Mouse (Mus musculus) forebrain, embryonic 15.5 days (tissue): ENCODE results near the gene Arhgap8. TPM values are rescaled to one million over a fixed set of nuclear protein-coding genes. Genes with fewer than 3 reads are reported as not detected.
"Not testable (repeated sequence)": the region's sequence is repeated elsewhere in the genome, so short reads cannot be mapped to it uniquely, and the experiment has no call there.

Experiments
- ATAC-seq: fragments of 200-750 bp; cut with Nextera tagmentation; replicated peaks from 2 replicates; pipeline ENCODE4 v1.8.0; 2017; ENCODE audit warnings: mild to moderate bottlenecking, moderate TSS enrichment, moderate library complexity
- H3K27ac ChIP-seq: fragments of 300-500 bp; sonication (generic); replicated peaks from 2 replicates; pipeline ENCODE4 v1.5.1; 2015; ENCODE audit warnings: mild to moderate bottlenecking, inconsistent platforms
- H3K27me3 ChIP-seq: fragments of 300-500 bp; sonication (generic); 2 replicates; pipeline ENCODE4 v1.6.1; 2015; ENCODE audit warnings: inconsistent platforms
- H3K36me3 ChIP-seq: fragments of 300-500 bp; sonication (generic); 2 replicates; pipeline ENCODE4 v1.6.1; 2015; ENCODE audit warnings: mild to moderate bottlenecking, inconsistent platforms
- H3K4me1 ChIP-seq: fragments of 300-500 bp; sonication (generic); 2 replicates; pipeline ENCODE4 v1.6.1; 2015; ENCODE audit warnings: inconsistent platforms
- H3K4me2 ChIP-seq: fragments of 300-500 bp; sonication (generic); replicated peaks from 2 replicates; pipeline ENCODE4 v1.6.1; 2015; ENCODE audit warnings: mild to moderate bottlenecking, inconsistent platforms
- H3K4me3 ChIP-seq: fragments of 300-500 bp; sonication (generic); 2 replicates; pipeline ENCODE4 v1.5.1; 2015; ENCODE audit warnings: mild to moderate bottlenecking, inconsistent platforms
- H3K9ac ChIP-seq: fragments of 300-500 bp; sonication (generic); replicated peaks from 2 replicates; pipeline ENCODE4 v1.6.1; 2015; ENCODE audit warnings: mild to moderate bottlenecking, inconsistent platforms
- H3K9me3 ChIP-seq: fragments of 300-500 bp; sonication (generic); 2 replicates; pipeline ENCODE4 v1.6.1; 2016; ENCODE audit warnings: inconsistent platforms
- WGBS: fragments of 180-500 bp; shearing (Covaris S2); methylation state at CpG from one replicate; pipeline ENCODE4 v1.1.7; 2015; ENCODE audit warnings: mixed read lengths; 5-methylcytosine and 5-hydroxymethylcytosine counted together
- polyA plus RNA-seq: library from polyadenylated mRNA; unstranded; fragments of >200 nt; fragmentation: Nextera tagmentation; extraction: Ambion mirVana; gene quantifications from 2 replicates; pipeline ENCODE4 v1.2.1, GENCODE M21; 2015

The Arhgap8 gene
- polyA plus RNA-seq, 1 experiment from 2014 or later: 0.60 TPM

- Histone ChIP-seq H3K4me3 (no peak overlapping the region), H3K9me3 (no peaks in the 10 kb centered on the region), H3K36me3 (no peaks in the 10 kb centered on the region), H3K27me3 (no peaks in the 10 kb centered on the region), H3K9ac (no peak overlapping the region), H3K4me2 (no peak overlapping the region), H3K4me1 (no peaks in the 10 kb centered on the region), H3K27ac (no peak overlapping the region)
- ATAC-seq: no peak
- WGBS: 14% methylated on average over 4 of the region's 4 CpGs
Measured at GRCm38 (mm10) chr15:84701947-84702346, 17.9 kb upstream of the Arhgap8 start.

DNA sequence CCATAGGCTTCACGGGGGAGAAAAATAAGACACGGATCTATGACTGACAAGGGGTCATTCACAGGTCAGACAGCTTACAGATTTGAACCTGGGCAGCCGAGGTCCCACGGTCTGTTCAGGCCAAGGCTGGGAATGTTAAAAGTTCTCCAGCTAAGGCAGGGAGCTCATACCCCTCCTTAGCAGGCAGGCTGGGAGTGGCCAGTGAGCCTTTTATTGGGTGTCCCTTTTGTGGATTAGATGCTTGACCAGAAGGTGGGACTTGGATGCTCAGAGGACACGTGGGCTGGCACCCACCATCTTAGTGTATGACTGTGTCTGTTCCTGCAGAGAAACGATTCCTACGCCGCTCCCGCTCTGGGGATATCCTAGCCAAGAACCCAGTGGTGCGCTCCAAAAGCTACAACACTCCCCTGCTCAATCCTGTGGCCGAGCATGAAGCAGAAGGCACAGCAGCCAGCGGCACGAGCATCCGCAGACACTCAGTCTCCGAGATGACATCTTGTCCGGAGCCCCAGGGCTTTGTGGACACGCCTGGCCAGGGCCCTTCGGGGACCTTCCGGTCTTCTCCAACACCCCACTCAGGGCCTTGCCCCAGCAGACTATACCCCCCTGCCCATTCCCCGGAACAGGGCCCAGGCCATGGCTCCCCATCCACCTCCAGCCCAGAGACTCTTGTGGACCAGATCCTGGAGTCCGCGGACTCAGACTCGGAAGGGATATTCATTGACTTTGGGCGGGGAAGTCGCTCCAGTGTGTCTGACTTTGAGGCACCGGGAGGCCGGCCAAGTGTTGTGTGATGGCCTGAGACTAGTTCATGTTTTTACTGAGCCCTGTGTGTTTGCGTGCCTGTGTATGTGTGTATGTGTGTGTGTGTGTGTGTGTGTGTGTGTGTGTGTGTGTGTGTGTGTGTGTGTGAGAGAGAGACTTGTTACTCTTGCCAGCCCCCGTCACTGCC, 17.2 kb upstream of the Arhgap8 start:
- Histone ChIP-seq H3K4me1 (no peaks in the 10 kb centered on the region), H3K36me3 (no peaks in the 10 kb centered on the region), H3K4me2 (no peak overlapping the region), H3K9ac (no peak overlapping the region), H3K4me3 (no peak overlapping the region), H3K27me3 (no peaks in the 10 kb centered on the region), H3K9me3 (no peaks in the 10 kb centered on the region), H3K27ac (no peak overlapping the region)
- ATAC-seq: no peak
- 87% methylated on average over 28 of the region's 29 CpGs for WGBS

- Histone ChIP-seq H3K4me1 (no peaks in the 10 kb centered on the region), H3K4me2 (no peak overlapping the region), H3K9me3 (no peaks in the 10 kb centered on the region), H3K36me3 (no peaks in the 10 kb centered on the region), H3K27ac (no peak overlapping the region), H3K9ac (no peak overlapping the region), H3K27me3 (no peaks in the 10 kb centered on the region), H3K4me3 (no peak overlapping the region)
- WGBS: 81% methylated on average over 7 of the region's 7 CpGs
- ATAC-seq: no peak
Measured at GRCm38 (mm10) chr15:84703992-84704391, 15.9 kb upstream of the Arhgap8 start.

DNA sequence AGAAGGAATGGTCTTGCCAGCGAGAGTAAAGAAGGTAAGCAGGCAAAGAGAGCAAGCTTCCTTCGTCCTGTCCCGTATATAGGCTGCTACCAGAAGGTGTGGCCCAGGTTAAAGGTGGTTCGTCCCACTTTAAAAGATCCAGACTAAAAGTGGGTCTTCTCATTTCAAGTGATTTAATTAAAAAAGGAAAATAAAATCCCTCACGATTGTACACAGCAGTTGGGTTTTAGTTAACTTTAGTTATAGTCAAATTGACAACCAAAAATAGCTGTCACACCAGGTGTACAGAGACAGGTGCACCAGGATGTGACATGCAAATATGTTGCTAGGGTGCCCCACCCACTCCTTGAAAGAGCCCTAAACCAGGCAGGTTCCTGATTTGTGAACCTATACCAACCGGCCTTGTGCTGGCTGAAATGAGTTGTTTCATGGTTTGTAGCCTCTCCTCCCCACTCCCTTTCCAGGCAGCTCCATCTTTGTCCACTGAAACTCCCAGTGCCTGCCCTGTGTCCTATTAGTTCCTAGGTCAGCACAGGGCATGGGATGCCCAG, 14.4 kb upstream of the Arhgap8 start:
- no peak for ATAC-seq
- Histone ChIP-seq H3K27ac (no peak overlapping the region), H3K4me2 (no peak overlapping the region), H3K4me3 (no peak overlapping the region), H3K9me3 (no peaks in the 10 kb centered on the region), H3K36me3 (no peaks in the 10 kb centered on the region), H3K4me1 (no peaks in the 10 kb centered on the region), H3K27me3 (no peaks in the 10 kb centered on the region), H3K9ac (no peak overlapping the region)
- 89% methylated on average over 6 of the region's 6 CpGs for WGBS

GRCm38 (mm10) chr15:84706983-84707619, 12.8 kb upstream of the Arhgap8 start:
- Histone ChIP-seq H3K36me3 (no peaks in the 10 kb centered on the region), H3K27ac (no peak overlapping the region), H3K4me3 (no peak overlapping the region), H3K4me1 (no peaks in the 10 kb centered on the region), H3K9me3 (no peaks in the 10 kb centered on the region), H3K9ac (no peak overlapping the region), H3K4me2 (no peak overlapping the region), H3K27me3 (no peaks in the 10 kb centered on the region)
- 86% methylated on average over 6 of the region's 6 CpGs for WGBS
- no peak for ATAC-seq

- no peak for ATAC-seq
- Histone ChIP-seq H3K36me3 (no peaks in the 10 kb centered on the region), H3K9me3 (no peaks in the 10 kb centered on the region), H3K4me2 (no peak overlapping the region), H3K27ac (no peak overlapping the region), H3K4me1 (peaks cover 8% of the 10 kb centered on the region), H3K9ac (no peak overlapping the region), H3K4me3 (no peak overlapping the region), H3K27me3 (no peaks in the 10 kb centered on the region)
- 67% methylated on average over 14 of the region's 14 CpGs for WGBS
Measured at GRCm38 (mm10) chr15:84712566-84713405, 7.1 kb upstream of the Arhgap8 start.

GRCm38 (mm10) chr15:84714730-84715129, 5.1 kb upstream of the Arhgap8 start:
- peak; percentile 53; the same call in 1 of the 2 replicates for ATAC-seq
- peaks cover 9% of the 10 kb centered on the region for H3K4me1 ChIP-seq
- WGBS: 2% methylated on average over 17 of the region's 17 CpGs
- H3K27me3 ChIP-seq: peaks cover 12% of the 10 kb centered on the region
- peak overlapping the region; percentile 61 for H3K27ac ChIP-seq
- H3K9ac ChIP-seq: peak overlapping the region; percentile 38
- no peaks in the 10 kb centered on the region for H3K36me3 ChIP-seq
- H3K9me3 ChIP-seq: no peaks in the 10 kb centered on the region
- H3K4me3 ChIP-seq: peak overlapping the region; percentile 10
- H3K4me2 ChIP-seq: peak overlapping the region; percentile 37

GRCm38 (mm10) chr15:84715132-84715531, 4.7 kb upstream of the Arhgap8 start:
- no peak for ATAC-seq
- peak overlapping the region; percentile 37 for H3K4me2 ChIP-seq
- peak overlapping the region; percentile 38 for H3K9ac ChIP-seq
- no peaks in the 10 kb centered on the region for H3K36me3 ChIP-seq
- no peaks in the 10 kb centered on the region for H3K9me3 ChIP-seq
- peak overlapping the region; percentile 10 for H3K4me3 ChIP-seq
- H3K27ac ChIP-seq: peak overlapping the region; percentile 61
- peaks cover 16% of the 10 kb centered on the region for H3K27me3 ChIP-seq
- WGBS: 38% methylated on average over 11 of the region's 11 CpGs
- peaks cover 13% of the 10 kb centered on the region for H3K4me1 ChIP-seq

DNA sequence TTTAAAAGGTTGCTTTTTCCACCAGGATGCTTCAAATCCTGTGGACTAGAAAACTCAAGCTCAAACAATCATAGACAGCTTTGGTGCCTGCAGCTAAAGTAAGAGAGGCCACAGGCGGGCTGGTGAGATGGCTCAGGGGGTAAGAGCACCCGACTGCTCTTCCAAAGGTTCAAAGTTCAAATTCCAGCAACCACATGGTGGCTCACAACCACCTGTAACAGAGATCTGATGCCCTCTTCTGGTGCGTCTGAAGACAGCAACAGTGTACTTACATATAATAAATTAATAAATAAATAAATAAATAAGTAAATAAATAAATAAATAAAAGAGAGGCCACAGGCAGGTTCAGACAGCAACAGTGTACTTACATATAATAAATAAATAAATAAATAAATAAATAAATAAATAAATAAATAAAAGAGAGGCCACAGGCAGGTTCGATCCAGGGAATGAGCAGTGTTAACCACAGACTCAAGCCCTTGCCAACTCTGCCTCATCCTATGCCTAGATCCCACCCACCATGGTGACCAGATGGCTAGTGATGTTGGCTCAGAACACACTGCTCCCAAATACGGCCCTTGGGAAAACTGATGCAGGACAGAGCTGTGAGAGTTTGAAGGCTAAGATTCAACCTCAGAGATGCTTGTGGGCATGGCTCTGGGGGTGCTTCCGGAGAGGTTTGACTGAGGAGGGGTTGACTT, 2.1 kb upstream of the Arhgap8 start:
- peaks cover 20% of the 10 kb centered on the region for H3K4me1 ChIP-seq
- H3K27ac ChIP-seq, H3K4me3 ChIP-seq, H3K4me2 ChIP-seq, H3K36me3 ChIP-seq, H3K9ac ChIP-seq, H3K9me3 ChIP-seq, ATAC-seq: not testable (repeated sequence)
- 72% methylated on average over 6 of the region's 6 CpGs for WGBS
- H3K27me3 ChIP-seq: peaks cover 27% of the 10 kb centered on the region

- ATAC-seq: no peak
- Histone ChIP-seq H3K9ac (no peak overlapping the region), H3K27me3 (peaks cover 27% of the 10 kb centered on the region), H3K4me3 (no peak overlapping the region), H3K27ac (no peak overlapping the region), H3K36me3 (no peaks in the 10 kb centered on the region), H3K4me2 (no peak overlapping the region), H3K9me3 (no peaks in the 10 kb centered on the region), H3K4me1 (peaks cover 20% of the 10 kb centered on the region)
- WGBS: 63% methylated on average over 3 of the region's 3 CpGs
Measured at GRCm38 (mm10) chr15:84718785-84719184, 1.1 kb upstream of the Arhgap8 start.
